Mouse (Mus musculus): ENCODE measurements around the gene Cyp2c68. TPM values are rescaled to one million over a fixed set of nuclear protein-coding genes. Genes with fewer than 3 reads are reported as not detected.
"Not testable (repeated sequence)": the region's sequence is repeated elsewhere in the genome, so short reads cannot be mapped to it uniquely, and the experiment has no call there.

Gene Cyp2c68
- total RNA-seq (2021) = not detected
- long read RNA-seq, experiment 1 = 0 reads
- long read RNA-seq, experiment 2 = 0 reads

DNA sequence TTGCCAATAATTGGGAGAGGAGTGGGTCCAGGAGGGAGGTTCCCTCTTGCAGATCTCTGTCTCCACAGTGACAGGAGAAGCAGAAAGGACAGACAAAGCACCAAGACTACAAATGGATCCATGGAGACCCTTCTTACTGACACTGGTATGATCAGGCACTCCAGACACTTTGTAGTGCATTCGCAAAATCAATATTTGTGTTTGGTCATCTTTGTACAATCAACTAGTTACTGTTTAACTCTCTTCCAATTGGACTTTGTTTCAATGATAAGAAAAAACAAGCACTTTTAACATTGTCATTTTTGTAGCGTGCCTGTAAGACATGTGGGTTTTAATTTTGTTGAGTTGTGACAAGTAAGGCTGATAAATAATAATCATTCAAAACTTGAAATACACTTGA lies at the start of gene Cyp2c68:
Gene Cyp2c68, minus strand, starts transcription at position 135 of the 400 bp plus-strand sequence.
- no peak for DNase-seq (ENCODE audit: low spot score in 2 of 2)

DNA sequence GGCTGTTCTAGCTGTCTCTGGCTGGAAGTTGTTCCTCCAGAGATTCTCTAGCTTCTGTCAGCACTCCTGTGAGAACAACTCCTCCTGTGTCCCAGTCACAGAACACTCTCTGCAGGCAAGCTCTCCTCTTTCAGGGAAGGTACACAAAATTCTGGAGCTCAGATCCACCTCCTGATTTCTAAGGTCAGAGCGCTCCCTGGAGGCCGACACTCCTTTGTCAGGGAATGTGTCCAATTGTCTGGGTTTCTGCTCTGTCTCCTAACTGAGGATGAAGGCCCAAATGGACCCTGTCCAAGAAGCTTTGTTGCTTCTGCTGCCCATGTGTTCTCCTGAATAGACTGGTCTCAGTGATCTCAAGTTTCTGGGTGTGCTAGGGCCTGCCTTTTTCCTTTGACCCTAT lies 44.6 kb upstream of the Cyp2c68 start:
- not testable (repeated sequence) for DNase-seq (ENCODE audit: low spot score in 2 of 2)

DNA sequence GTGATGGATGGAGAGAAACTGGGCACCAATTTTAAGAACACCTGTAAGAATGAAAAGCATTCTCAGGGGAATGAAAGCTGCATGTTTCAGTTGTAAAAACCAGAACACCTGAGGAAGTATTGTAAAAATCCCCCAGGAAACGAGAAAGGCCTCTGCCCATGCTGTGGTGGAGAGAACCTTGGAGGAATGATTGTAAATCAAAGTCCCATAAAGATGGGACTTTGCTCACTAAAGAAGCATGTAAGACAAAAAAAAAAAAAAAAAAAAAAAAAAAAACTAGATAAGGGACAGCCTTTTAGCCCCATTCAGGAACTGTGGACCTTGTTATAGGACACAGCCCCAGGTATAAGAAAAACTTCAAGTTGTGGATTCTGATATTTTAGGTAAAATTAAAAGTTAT lies 4.5 kb upstream of the Cyp2c68 start:
- DNase-seq (ENCODE audit: low spot score in 2 of 2) = no peak

DNA sequence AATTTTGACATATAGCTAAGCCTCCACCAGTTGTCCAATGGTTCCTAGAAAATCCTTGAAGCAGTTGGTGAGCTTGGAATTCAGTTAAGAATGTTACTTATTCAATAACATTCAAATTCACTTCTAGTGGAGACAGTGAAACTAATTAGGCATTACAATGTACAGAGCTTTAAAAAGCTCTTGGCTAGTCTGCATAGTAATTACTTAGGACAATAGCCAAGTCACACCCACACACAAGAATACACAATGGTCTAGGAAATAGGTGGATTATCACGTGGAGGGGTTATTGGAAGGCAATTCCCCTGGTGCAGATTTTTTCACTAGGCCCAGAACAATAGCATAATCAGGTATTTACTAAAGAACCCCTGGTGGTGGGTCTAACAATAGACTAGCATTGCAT lies 3.5 kb upstream of the Cyp2c68 start:
- not testable (repeated sequence) for DNase-seq (ENCODE audit: low spot score in 2 of 2)

DNA sequence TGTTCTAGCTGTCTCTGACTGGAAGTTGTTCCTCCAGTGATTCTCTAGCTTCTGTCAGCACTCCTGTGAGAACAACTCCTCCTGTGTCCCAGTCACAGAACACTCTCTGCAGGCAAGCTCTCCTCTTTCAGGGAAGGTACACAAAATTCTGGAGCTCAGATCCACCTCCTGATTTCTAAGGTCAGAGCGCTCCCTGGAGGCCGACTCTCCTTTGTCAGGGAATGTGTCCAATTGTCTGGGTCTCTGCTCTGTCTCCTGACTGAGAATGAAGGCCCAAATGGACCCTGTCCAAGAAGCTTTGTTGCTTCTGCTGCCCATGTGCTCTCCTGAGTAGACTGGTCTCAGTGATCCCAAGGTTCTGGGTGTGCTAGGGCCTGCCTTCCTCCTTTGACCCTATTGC lies 29.7 kb downstream of the Cyp2c68 start:
- DNase-seq (ENCODE audit: low spot score in 2 of 2) = not testable (repeated sequence)

DNA sequence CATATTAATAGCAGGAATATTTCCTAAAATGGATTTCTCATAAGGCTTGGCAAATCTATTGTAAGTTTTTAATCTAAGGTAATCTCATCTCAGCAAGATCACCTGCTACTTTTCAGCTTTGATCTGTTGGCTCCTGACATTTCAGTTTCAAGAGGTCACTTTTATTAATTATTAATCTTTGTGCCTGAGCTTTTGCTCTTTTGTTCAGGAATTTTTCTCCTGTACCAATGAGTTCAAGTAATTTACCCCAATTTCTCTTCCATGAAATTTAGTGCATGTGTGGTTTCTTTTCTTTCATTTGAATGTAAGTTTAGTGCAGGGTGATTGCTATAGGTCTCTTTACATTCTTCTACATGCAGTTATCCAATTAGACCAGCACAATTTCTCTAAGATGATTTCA lies 75.2 kb downstream of the Cyp2c68 start:
- not testable (repeated sequence) for DNase-seq (ENCODE audit: low spot score in 2 of 2)

DNA sequence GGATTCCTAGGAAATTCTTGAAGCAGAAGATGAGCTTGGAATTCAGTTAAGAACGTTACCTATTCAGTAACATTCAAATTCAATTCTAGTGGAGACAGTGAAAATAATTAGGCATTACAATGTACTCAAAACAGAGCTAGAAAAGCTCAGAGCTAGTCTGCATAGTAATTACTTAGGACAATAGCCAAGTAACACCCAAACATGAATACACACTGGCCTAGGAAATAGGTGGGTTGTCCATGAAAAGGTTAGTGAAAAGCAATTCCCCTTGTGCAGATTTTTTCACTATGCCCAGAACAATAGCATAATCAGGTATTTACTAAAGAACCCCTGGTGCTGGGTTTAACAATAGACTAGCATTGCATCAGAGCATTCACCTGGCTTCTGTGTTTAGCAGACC lies 88.5 kb downstream of the Cyp2c68 start:
- DNase-seq (ENCODE audit: low spot score in 2 of 2) = no peak

DNA sequence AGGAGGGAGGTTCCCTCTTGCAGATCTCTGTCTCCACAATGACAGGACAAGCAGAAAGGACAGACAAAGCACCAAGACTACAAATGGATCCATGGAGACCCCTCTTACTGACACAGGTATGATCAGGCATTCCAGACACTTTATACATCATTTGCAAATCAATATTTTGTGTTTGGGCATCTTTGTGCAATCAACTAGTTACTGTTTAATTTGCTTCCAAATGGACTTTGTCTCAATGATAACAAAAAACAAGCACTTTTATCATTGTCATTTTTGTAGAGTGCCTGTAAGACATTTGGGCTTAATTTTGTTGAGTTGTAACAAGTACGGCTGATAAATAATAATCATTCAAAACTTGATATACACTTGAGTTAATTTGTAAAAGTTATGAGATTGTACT lies 91.9 kb downstream of the Cyp2c68 start, which contains the start of gene Cyp2c67:
Gene Cyp2c67, minus strand, starts transcription at position 114 of the 400 bp plus-strand sequence.
- DNase-seq (ENCODE audit: low spot score in 2 of 2) = no peak

DNA sequence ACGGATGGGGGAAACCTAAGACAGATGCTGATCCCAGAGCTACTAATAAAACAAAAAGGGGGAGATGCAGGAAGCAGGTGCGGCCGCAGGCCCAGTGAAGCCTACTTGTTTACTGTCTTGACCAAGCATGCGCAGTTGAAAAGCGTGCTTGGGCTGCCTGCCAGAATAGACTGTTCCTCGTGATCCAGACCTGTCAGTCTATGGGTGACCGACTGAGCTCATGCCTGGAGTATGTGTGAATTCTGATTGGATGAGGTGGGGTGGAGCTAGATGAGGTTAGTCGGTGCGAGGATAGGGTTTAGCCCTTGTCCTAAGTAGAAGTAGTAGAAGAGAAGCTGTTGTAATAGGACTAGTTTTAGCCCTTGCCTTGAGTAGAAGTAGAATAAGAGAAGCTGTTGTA lies 93.3 kb downstream of the Cyp2c68 start:
- DNase-seq (ENCODE audit: low spot score in 2 of 2) = no peak

DNA sequence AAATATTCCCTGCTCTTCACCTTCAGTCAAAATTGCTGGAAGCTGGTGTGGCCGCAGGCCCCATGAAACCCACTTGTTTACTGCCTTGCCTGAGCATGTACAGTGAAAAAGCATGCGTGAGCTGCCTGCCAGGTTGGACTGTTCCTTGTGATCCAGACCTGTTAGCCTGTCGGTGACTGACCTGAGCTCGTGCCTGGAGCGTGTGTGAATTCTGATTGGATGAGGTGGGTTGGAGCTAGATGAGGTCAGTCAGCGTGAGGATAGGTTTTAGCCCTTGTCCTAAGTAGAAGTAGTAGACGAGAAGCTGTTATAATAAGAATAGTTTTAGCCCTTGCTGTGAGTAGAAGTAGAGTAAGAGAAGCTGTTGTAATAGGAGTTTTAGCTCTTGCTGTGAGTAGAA lies 96.3 kb downstream of the Cyp2c68 start:
- DNase-seq (ENCODE audit: low spot score in 2 of 2) = not testable (repeated sequence)

Other genes with a start within 250 kb of the Cyp2c68 start
- not detected for gene Cyp2c39, start 230.2 kb downstream of the Cyp2c68 start, total RNA-seq (2021)
- not detected for gene Cyp2c67, start 92.0 kb downstream of the Cyp2c68 start, total RNA-seq (2021)
- gene Cyp2c40, start 71.8 kb upstream of the Cyp2c68 start, total RNA-seq (2021) = not detected
- under 1 TPM in 1 of 2 experiments, not detected in 1; 0.30 TPM for gene Cyp2c69, start 145.7 kb upstream of the Cyp2c68 start, total RNA-seq (2021)